Mouse (Mus musculus) limb, embryonic 12.5 days (tissue): ENCODE results near the gene Eif4e. TPM values are rescaled to one million over a fixed set of nuclear protein-coding genes. Genes with fewer than 3 reads are reported as not detected.
"Not testable (repeated sequence)": the region's sequence is repeated elsewhere in the genome, so short reads cannot be mapped to it uniquely, and the experiment has no call there.

ENCODE experiments used
- ATAC-seq: fragments of 200-750 bp; cut with Nextera tagmentation; 2 replicates; pipeline ENCODE4 v1.8.0; 2017; ENCODE audit warnings: low read depth, moderate TSS enrichment; ENCODE audit not compliant: insufficient number of reproducible peaks, insufficient read depth, low FRiP score, low TSS enrichment
- H3K27ac ChIP-seq: fragments of 300-500 bp; sonication (generic); 2 replicates; pipeline ENCODE4 v1.5.1; 2016; ENCODE audit warnings: mild to moderate bottlenecking, moderate library complexity
- H3K27me3 ChIP-seq: fragments of 300-500 bp; sonication (generic); 2 replicates; pipeline ENCODE4 v1.6.1; 2016; ENCODE audit warnings: mild to moderate bottlenecking, moderate library complexity
- H3K36me3 ChIP-seq: fragments of 300-500 bp; sonication (generic); 2 replicates; pipeline ENCODE4 v1.6.1; 2016; ENCODE audit warnings: mild to moderate bottlenecking, moderate library complexity
- H3K4me1 ChIP-seq: fragments of 300-500 bp; sonication (generic); replicated peaks from 2 replicates; pipeline ENCODE4 v1.6.1; 2016
- H3K4me2 ChIP-seq: fragments of 300-500 bp; sonication (generic); 2 replicates; pipeline ENCODE4 v1.6.1; 2016; ENCODE audit warnings: mild to moderate bottlenecking, moderate library complexity
- H3K4me3 ChIP-seq: fragments of 300-500 bp; sonication (generic); replicated peaks from 2 replicates; pipeline ENCODE4 v1.5.1; 2016; ENCODE audit warnings: mild to moderate bottlenecking
- H3K9ac ChIP-seq: fragments of 300-500 bp; sonication (generic); replicated peaks from 2 replicates; pipeline ENCODE4 v1.6.1; 2016; ENCODE audit warnings: mild to moderate bottlenecking, moderate library complexity
- H3K9me3 ChIP-seq: fragments of 300-500 bp; sonication (generic); 2 replicates; pipeline ENCODE4 v1.6.1; 2016; ENCODE audit warnings: mild to moderate bottlenecking, moderate library complexity
- WGBS: fragments of 180-500 bp; shearing (Covaris S2); methylation state at CpG from one replicate; pipeline ENCODE4 v1.1.7; 2016; 5-methylcytosine and 5-hydroxymethylcytosine counted together
- polyA plus RNA-seq: library from polyadenylated mRNA; unstranded; fragments of >200 nt; fragmentation: Nextera tagmentation; extraction: Ambion mirVana; gene quantifications from 2 replicates; pipeline ENCODE4 v1.2.1, GENCODE M21; 2016

Gene Eif4e
- polyA plus RNA-seq, 1 experiment from 2014 or later, result 380 TPM

DNA sequence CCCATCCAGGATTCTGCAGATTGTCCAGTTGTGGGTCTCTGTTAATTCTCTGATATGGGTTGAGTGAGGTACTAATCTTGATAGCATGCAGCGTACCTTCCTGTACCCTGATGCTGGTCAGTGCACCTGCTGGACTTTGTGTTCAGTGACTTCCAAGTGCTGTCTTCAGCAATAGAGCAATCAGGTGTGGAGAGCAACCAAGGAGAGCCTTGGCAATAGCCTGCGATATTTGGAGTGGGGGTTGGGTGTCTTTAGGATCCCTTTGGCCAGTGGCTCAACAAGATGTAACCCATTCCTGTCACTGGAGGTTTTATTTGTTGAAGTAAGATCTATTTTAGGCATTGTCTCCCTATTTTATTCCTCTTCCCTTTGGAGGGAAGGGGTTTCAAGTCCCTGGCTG, 10.1 kb downstream of the Eif4e start:
- Histone ChIP-seq H3K4me2 (no peak overlapping the region), H3K9me3 (no peaks in the 10 kb centered on the region), H3K27ac (no peak overlapping the region), H3K4me3 (no peak overlapping the region), H3K36me3 (peaks cover 10% of the 10 kb centered on the region; the same call in 1 of the 2 replicates), H3K4me1 (peaks cover 6% of the 10 kb centered on the region), H3K9ac (no peak overlapping the region), H3K27me3 (no peaks in the 10 kb centered on the region)
- 97% methylated on average over 2 of the region's 2 CpGs for WGBS
- no peak for ATAC-seq

DNA sequence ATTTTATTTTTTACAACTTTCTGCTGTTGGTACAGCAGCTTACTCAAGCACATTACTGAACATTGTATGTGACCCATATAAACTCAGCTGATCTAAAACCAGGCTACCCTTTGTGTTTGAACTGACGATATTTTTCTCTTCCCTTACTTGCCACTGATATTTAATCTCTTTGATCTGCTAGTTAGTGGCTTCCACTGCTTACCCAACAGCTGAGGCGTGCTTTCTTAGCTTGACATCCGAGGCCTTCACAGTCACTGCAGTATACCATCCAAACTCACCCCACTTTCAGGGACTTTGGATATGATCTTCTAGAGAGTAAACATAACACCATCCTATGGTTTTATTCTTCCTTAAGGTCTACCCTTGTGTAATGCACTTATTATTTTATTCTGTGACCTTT, 16.6 kb downstream of the Eif4e start:
- no peaks in the 10 kb centered on the region for H3K36me3 ChIP-seq
- peaks cover 3% of the 10 kb centered on the region; the same call in 1 of the 2 replicates for H3K4me1 ChIP-seq
- H3K9me3 ChIP-seq, result no peaks in the 10 kb centered on the region
- H3K4me3 ChIP-seq, result no peak overlapping the region
- H3K9ac ChIP-seq, result no peak overlapping the region
- H3K27ac ChIP-seq, result no peak overlapping the region
- H3K4me2 ChIP-seq, result no peak overlapping the region
- no peak for ATAC-seq
- no peaks in the 10 kb centered on the region for H3K27me3 ChIP-seq
- WGBS, result 54% methylated on average over 3 of the region's 3 CpGs

DNA sequence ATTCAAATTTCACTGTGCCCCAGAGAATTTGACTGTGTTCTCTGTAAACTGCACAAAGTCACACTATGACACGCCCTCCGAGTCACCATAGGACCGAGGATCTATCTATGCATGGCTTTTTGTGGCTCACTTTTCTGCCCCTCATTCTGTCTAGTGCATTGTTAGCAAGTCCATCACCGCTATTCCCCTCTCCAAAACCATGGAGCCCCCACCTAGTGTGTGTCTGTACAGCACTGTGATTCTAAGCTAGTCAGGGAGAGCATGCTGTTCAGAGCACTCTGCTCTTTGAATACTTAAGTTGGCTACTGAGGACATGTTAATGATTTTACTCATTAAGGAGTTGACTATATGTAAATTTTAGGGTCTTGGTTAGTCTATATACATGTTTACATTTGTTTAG, 18.1 kb downstream of the Eif4e start:
- H3K4me2 ChIP-seq, result no peak overlapping the region
- WGBS, result 92% methylated on average over 4 of the region's 4 CpGs
- H3K36me3 ChIP-seq, result peaks cover 2% of the 10 kb centered on the region
- no peak overlapping the region for H3K9ac ChIP-seq
- H3K27me3 ChIP-seq, result no peaks in the 10 kb centered on the region
- H3K27ac ChIP-seq, result no peak overlapping the region
- peaks cover 3% of the 10 kb centered on the region; the same call in 1 of the 2 replicates for H3K4me1 ChIP-seq
- no peak for ATAC-seq
- no peak overlapping the region for H3K4me3 ChIP-seq
- H3K9me3 ChIP-seq, result no peaks in the 10 kb centered on the region

DNA sequence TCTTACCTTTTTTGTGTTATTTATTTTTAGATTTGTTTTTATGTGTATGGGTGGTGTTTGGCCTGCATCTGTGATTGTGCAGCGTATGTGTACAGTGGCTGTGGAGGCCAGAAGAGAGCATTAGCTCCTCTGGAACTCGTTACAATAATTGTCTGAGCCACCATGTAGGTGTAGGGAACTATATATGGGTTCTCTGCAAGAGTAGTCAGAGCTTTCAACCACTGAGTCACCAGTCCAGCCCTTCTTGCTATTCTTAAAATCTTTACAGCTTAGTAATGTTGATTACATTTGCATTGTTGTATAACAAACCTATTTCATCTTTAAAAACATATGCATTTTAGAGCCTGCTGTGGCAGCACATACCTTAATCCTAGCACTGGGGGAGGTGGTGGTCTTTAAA, 20.7 kb downstream of the Eif4e start:
- no peaks in the 10 kb centered on the region for H3K27me3 ChIP-seq
- no peak overlapping the region for H3K4me2 ChIP-seq
- no peak overlapping the region for H3K9ac ChIP-seq
- ATAC-seq, result no peak
- H3K4me1 ChIP-seq, result peaks cover 3% of the 10 kb centered on the region; the same call in 1 of the 2 replicates
- 75% methylated on average over 2 of the region's 2 CpGs for WGBS
- no peak overlapping the region for H3K27ac ChIP-seq
- H3K9me3 ChIP-seq, result no peaks in the 10 kb centered on the region
- H3K36me3 ChIP-seq, result peaks cover 25% of the 10 kb centered on the region
- no peak overlapping the region for H3K4me3 ChIP-seq

DNA sequence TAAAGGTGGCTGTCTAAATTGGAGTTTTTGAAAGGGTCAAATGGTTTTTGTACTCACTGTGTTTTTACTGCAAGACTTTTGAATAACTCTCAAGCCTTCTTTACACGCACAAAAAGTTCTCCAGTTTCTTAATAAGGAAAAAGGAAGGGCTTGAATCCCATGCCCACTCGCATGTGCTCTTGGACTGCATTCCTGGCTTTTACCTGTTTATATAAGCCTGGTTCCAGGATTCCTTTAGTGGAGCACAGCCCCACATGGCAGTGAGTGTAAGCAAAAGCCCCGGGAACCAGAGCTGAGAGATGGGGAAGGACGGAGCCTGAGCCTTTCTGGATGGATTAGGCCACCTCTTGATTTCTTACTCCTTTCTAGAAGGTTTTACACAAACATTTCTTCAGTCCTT, 23.1 kb downstream of the Eif4e start:
- H3K27me3 ChIP-seq, result no peaks in the 10 kb centered on the region
- no peaks in the 10 kb centered on the region for H3K9me3 ChIP-seq
- no peak overlapping the region for H3K4me3 ChIP-seq
- H3K4me1 ChIP-seq, result peaks cover 1% of the 10 kb centered on the region; the same call in 1 of the 2 replicates
- H3K36me3 ChIP-seq, result peaks cover 42% of the 10 kb centered on the region
- H3K4me2 ChIP-seq, result no peak overlapping the region
- WGBS, result 81% methylated on average over 4 of the region's 4 CpGs
- no peak for ATAC-seq
- no peak overlapping the region for H3K9ac ChIP-seq
- no peak overlapping the region for H3K27ac ChIP-seq

DNA sequence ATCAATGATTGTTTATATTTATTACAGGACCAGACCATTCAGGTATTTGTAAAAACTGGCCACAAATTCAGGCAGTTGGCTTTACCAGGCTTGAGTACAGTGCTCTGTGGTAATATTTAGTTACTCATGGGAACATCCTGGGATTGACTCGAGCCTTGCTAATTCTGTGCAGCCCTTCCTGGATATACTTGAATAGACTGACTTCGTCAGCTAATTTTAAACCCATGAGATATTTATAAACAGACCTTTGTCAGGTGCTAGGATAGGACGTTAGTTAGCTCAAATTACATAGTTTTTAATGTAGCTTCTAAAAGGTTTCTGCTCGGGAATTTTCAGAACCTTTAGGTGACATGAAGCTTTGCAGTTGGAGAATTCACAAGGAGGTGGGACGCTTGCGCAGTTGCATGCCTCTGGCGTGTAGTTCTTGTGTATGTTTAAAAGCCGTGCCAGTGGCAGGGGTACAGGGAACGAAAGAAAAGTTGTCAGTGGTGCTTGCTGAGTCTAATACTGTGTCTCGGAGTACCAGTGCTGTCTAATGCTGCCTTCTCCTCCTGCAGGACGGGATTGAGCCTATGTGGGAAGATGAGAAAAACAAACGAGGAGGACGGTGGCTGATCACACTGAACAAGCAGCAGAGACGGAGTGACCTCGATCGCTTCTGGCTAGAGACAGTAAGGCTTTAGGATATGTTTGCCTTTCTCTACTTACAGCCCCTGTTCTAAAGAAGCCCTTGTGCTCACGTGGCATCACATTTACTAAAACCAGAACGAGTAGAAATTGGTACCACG, 24.6 kb downstream of the Eif4e start:
- ATAC-seq, result no peak
- WGBS, result 93% methylated on average over 19 of the region's 19 CpGs
- H3K36me3 ChIP-seq, result peaks cover 51% of the 10 kb centered on the region

DNA sequence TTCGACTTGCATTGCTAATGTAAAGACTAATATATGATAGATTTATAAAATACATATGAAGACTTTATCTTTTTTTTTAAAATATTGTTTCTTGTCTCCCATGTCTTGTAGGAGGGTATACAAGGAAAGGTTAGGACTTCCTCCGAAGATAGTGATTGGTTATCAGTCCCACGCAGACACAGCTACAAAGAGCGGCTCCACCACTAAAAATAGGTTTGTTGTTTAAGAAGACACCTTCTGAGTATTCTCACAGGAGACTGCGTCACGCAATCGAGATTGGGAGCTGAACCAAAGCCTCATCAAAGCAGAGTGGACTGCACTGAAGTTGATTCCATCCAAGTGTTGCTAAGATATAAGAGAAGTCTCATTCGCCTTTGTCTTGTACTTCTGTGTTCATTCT, 29.3 kb downstream of the Eif4e start:
- not testable (repeated sequence) for H3K9ac ChIP-seq, H3K4me2 ChIP-seq, H3K27ac ChIP-seq, ATAC-seq, H3K4me3 ChIP-seq, H3K27me3 ChIP-seq, H3K4me1 ChIP-seq, H3K9me3 ChIP-seq
- WGBS, result 93% methylated on average over 8 of the region's 8 CpGs
- H3K36me3 ChIP-seq, result peaks cover 77% of the 10 kb centered on the region

More for the DNA sequence above, 24.6 kb downstream of the Eif4e start:
- no peak overlapping the region for H3K4me2 ChIP-seq
- no peaks in the 10 kb centered on the region for H3K27me3 ChIP-seq
- H3K4me1 ChIP-seq, result no peaks in the 10 kb centered on the region
- no peak overlapping the region for H3K27ac ChIP-seq
- H3K9ac ChIP-seq, result no peak overlapping the region
- H3K9me3 ChIP-seq, result no peaks in the 10 kb centered on the region
- no peak overlapping the region for H3K4me3 ChIP-seq

DNA sequence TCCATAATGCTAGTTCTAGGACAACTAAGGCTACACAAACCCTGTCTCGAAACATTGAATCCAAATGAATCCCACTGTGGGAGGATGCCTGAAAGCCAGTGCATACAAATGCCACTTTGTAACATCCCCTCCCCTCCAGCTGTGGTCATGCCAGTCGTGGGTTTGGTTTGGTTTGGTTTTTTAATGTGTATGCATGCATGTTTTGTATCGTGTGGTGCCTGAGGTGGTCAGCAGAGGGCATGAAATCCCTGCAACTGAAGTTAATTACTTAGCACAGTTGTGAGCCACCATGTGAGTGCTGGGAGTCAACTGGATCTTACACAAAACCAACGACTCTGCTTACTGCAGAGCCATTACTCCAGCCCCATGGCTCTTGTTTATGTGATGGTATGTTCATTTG, 32.5 kb downstream of the Eif4e start:
- Histone ChIP-seq H3K9ac (no peak overlapping the region), H3K4me1 (no peaks in the 10 kb centered on the region), H3K27me3 (no peaks in the 10 kb centered on the region), H3K4me3 (no peak overlapping the region), H3K27ac (no peak overlapping the region), H3K36me3 (peaks cover 55% of the 10 kb centered on the region), H3K4me2 (no peak overlapping the region), H3K9me3 (no peaks in the 10 kb centered on the region)
- no peak for ATAC-seq
- 77% methylated on average over 4 of the region's 4 CpGs for WGBS

DNA sequence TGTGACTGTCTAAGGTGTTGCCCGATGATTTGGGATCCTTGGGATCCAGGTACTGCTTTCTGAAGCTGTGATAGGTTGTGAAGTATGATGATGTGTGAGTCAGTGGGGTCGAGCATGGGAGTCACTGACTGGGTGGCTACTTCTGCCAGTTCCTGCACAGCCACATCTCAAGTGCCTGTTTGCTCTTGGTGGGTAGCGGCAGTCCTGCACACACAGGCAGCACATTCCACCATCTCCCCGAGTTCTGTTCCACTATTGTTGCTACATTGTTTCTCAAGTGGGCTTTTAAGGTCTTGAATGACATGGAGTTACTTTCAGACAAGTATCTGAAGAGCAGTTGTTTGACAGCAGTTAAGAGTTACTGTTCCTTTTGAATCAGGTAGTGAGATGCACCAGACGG, 34.3 kb downstream of the Eif4e start:
- Histone ChIP-seq H3K9ac (no peak overlapping the region), H3K27ac (peak overlapping the region; percentile 50; the same call in 1 of the 2 replicates), H3K4me3 (no peak overlapping the region), H3K27me3 (no peaks in the 10 kb centered on the region), H3K36me3 (peaks cover 46% of the 10 kb centered on the region), H3K9me3 (no peaks in the 10 kb centered on the region), H3K4me2 (no peak overlapping the region), H3K4me1 (no peaks in the 10 kb centered on the region)
- ATAC-seq, result no peak
- WGBS, result 93% methylated on average over 5 of the region's 5 CpGs

DNA sequence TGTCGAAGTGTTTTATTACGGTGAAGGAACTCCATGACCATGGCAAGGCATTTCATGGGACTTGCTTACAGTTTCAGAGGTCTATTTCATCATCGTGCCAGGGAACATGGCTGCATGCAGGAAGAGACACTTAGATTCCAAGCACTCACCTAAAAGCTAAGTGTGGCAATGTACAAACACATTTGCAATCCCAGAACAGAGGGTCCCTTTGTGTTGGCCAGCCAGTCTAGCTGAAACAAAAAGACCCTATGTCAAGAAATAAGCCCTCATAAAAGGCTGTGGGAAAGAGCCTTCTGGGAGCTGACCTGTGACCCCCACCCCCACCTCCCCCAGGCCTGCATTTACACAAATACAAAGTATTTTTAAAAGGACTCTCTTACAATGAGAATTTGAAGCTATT, 34.9 kb downstream of the Eif4e start:
- H3K9ac ChIP-seq, result no peak overlapping the region
- no peaks in the 10 kb centered on the region for H3K27me3 ChIP-seq
- peaks cover 41% of the 10 kb centered on the region for H3K36me3 ChIP-seq
- no peak overlapping the region for H3K4me2 ChIP-seq
- ATAC-seq, result no peak; the same call in 1 of the 2 replicates
- no peaks in the 10 kb centered on the region for H3K4me1 ChIP-seq
- H3K4me3 ChIP-seq, result no peak overlapping the region
- WGBS, result 75% methylated on average over 3 of the region's 3 CpGs
- H3K9me3 ChIP-seq, result no peaks in the 10 kb centered on the region
- 0 out of 2 replicates have a peak overlapping the region, but pooled peaks have one; percentile 50 for H3K27ac ChIP-seq

DNA sequence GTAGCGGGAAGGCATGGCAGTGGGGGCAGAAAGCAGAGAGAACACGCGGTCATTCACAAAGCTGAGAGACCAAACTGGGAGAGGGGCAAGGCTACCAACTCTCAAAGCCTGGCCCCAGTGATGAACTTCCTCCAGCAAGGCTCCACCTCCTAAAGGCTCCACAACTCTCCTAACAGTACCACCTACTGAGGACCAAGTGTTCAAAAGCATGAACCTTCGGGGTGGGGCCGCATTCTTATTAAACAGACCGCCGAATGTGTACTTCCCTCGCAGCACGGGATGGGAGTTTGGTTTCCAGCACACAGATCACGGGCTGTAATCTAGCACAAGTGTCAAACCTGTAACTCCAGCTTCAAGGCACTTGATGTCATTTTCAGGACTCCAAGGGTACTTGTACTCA, 52.9 kb downstream of the Eif4e start:
- Histone ChIP-seq H3K4me2 (no peak overlapping the region), H3K36me3 (no peaks in the 10 kb centered on the region), H3K4me1 (no peaks in the 10 kb centered on the region), H3K27ac (no peak overlapping the region), H3K9me3 (peaks cover 8% of the 10 kb centered on the region), H3K27me3 (no peaks in the 10 kb centered on the region), H3K9ac (no peak overlapping the region), H3K4me3 (no peak overlapping the region)
- ATAC-seq, result no peak
- WGBS, result 91% methylated on average over 10 of the region's 10 CpGs

DNA sequence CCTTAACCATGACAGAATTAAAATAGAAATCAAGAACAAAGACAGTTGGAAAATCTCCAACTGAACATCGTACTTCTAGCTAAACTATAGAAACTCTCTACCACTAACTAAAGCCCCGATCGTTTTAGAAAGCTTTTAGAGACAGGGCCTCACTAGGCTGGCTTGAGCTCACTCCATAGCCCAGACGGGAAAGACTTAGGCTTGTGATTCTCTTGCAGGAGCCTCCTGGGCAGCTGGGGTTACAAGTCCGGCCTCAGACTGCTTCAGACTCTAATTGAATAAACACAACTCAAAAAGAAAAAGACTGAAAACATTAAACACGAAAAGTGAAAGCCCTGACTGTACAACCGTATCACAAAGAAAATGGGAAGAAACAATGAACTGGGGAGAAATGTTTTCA, 60.2 kb downstream of the Eif4e start:
- Histone ChIP-seq H3K27ac (no peak overlapping the region), H3K4me1 (no peaks in the 10 kb centered on the region), H3K4me3 (no peak overlapping the region), H3K27me3 (no peaks in the 10 kb centered on the region), H3K9me3 (peaks cover 8% of the 10 kb centered on the region), H3K36me3 (no peaks in the 10 kb centered on the region), H3K9ac (no peak overlapping the region), H3K4me2 (no peak overlapping the region)
- 61% methylated on average over 7 of the region's 7 CpGs for WGBS
- no peak for ATAC-seq
